Mouse (Mus musculus): Measurements from ENCODE around the gene Gm21860. TPM values are rescaled to one million over a fixed set of nuclear protein-coding genes. Genes with fewer than 3 reads are reported as not detected.
"Not testable (repeated sequence)": the region's sequence is repeated elsewhere in the genome, so short reads cannot be mapped to it uniquely, and the experiment has no call there.

Gene Gm21860
- total and polyA plus RNA-seq, 3 experiments: not detected

GRCm38 (mm10) chrY:90730908-90731592 is 23.6 kb downstream of the Gm21860 start:
- H3K4me1 ChIP-seq (ENCODE audit: control insufficient read depth in 1 of 2, insufficient read depth in 2 of 2); in situ Hi-C loops (cut with MboI; ENCODE audit: low pct_ligation_motif_present, low pct_unique_long_range_greater_than_20kb, low sequenced_read_pairs); H3K27me3 ChIP-seq (replicated peaks); H3K4me2 ChIP-seq (ENCODE audit: insufficient read depth, low read depth, poor library complexity, severe bottlenecking); H3K27ac ChIP-seq (ENCODE audit: insufficient read depth, low read depth); dilution Hi-C loops (cut with MboI; ENCODE audit: extremely low pct_ligation_motif_present, extremely low pct_unique_long_range_greater_than_20kb, low sequenced_read_pairs); H3K9ac ChIP-seq (ENCODE audit: insufficient read depth, low read depth); H3K4me3 ChIP-seq (replicated peaks in 1 of 3; ENCODE audit: low read depth in 2 of 3, low read length in 2 of 3, poor library complexity in 1 of 3); H3K79me2 ChIP-seq (replicated peaks; ENCODE audit: control insufficient read depth, extremely low read depth, insufficient read depth, poor library complexity, severe bottlenecking): not testable (repeated sequence)
- peak; percentile 43 for DNase-seq (ENCODE audit: extremely low read depth)
- Histone ChIP-seq H3K9me3 (replicated peaks; ENCODE audit: low read length) (peaks cover 16% of the 10 kb centered on the region), H3K36me3 (replicated peaks in 1 of 2; ENCODE audit: control insufficient read depth in 1 of 2, insufficient read depth in 1 of 2, low read length in 1 of 2) (peaks cover 10 to 16% of the 10 kb centered on the region in 2 experiments)

- dilution Hi-C loops (cut with MboI; ENCODE audit: extremely low pct_ligation_motif_present, extremely low pct_unique_long_range_greater_than_20kb, low sequenced_read_pairs); H3K4me2 ChIP-seq (ENCODE audit: insufficient read depth, low read depth, poor library complexity, severe bottlenecking); H3K9ac ChIP-seq (ENCODE audit: insufficient read depth, low read depth); H3K79me2 ChIP-seq (replicated peaks; ENCODE audit: control insufficient read depth, extremely low read depth, insufficient read depth, poor library complexity, severe bottlenecking); H3K27ac ChIP-seq (ENCODE audit: insufficient read depth, low read depth); H3K4me3 ChIP-seq (replicated peaks in 1 of 3; ENCODE audit: low read depth in 2 of 3, low read length in 2 of 3, poor library complexity in 1 of 3); in situ Hi-C loops (cut with MboI; ENCODE audit: low pct_ligation_motif_present, low pct_unique_long_range_greater_than_20kb, low sequenced_read_pairs); H3K4me1 ChIP-seq (ENCODE audit: control insufficient read depth in 1 of 2, insufficient read depth in 2 of 2); H3K27me3 ChIP-seq (replicated peaks): not testable (repeated sequence)
- Histone ChIP-seq H3K9me3 (replicated peaks; ENCODE audit: low read length) (peaks cover 13% of the 10 kb centered on the region), H3K36me3 (replicated peaks in 1 of 2; ENCODE audit: control insufficient read depth in 1 of 2, insufficient read depth in 1 of 2, low read length in 1 of 2) (peaks cover 6 to 14% of the 10 kb centered on the region in 2 experiments)
- peak; percentile 47 for DNase-seq (ENCODE audit: extremely low read depth)
Measured at GRCm38 (mm10) chrY:90729816-90730303, 24.8 kb downstream of the Gm21860 start.

GRCm38 (mm10) chrY:90728905-90729256 is 25.7 kb downstream of the Gm21860 start:
- H3K9me3 ChIP-seq (replicated peaks; ENCODE audit: low read length); H3K4me1 ChIP-seq (ENCODE audit: control insufficient read depth in 1 of 2, insufficient read depth in 2 of 2); in situ Hi-C loops (cut with MboI; ENCODE audit: low pct_ligation_motif_present, low pct_unique_long_range_greater_than_20kb, low sequenced_read_pairs); H3K4me2 ChIP-seq (ENCODE audit: insufficient read depth, low read depth, poor library complexity, severe bottlenecking); dilution Hi-C loops (cut with MboI; ENCODE audit: extremely low pct_ligation_motif_present, extremely low pct_unique_long_range_greater_than_20kb, low sequenced_read_pairs); H3K9ac ChIP-seq (ENCODE audit: insufficient read depth, low read depth); H3K79me2 ChIP-seq (replicated peaks; ENCODE audit: control insufficient read depth, extremely low read depth, insufficient read depth, poor library complexity, severe bottlenecking); H3K27me3 ChIP-seq (replicated peaks); H3K4me3 ChIP-seq (replicated peaks in 1 of 3; ENCODE audit: low read depth in 2 of 3, low read length in 2 of 3, poor library complexity in 1 of 3): not testable (repeated sequence)
- Histone ChIP-seq H3K27ac (ENCODE audit: insufficient read depth, low read depth) (0 out of 2 replicates have a peak overlapping the region, but pooled peaks have one; percentile 8), H3K36me3 (replicated peaks in 1 of 2; ENCODE audit: control insufficient read depth in 1 of 2, insufficient read depth in 1 of 2, low read length in 1 of 2) (peaks cover 1 to 11% of the 10 kb centered on the region in 2 experiments)
- DNase-seq (ENCODE audit: extremely low read depth): peak; percentile 54

- in situ Hi-C loops (cut with MboI; ENCODE audit: low pct_ligation_motif_present, low pct_unique_long_range_greater_than_20kb, low sequenced_read_pairs); H3K4me3 ChIP-seq (replicated peaks in 1 of 3; ENCODE audit: low read depth in 2 of 3, low read length in 2 of 3, poor library complexity in 1 of 3); H3K27me3 ChIP-seq (replicated peaks); DNase-seq (ENCODE audit: extremely low read depth); H3K79me2 ChIP-seq (replicated peaks; ENCODE audit: control insufficient read depth, extremely low read depth, insufficient read depth, poor library complexity, severe bottlenecking); H3K9ac ChIP-seq (ENCODE audit: insufficient read depth, low read depth); dilution Hi-C loops (cut with MboI; ENCODE audit: extremely low pct_ligation_motif_present, extremely low pct_unique_long_range_greater_than_20kb, low sequenced_read_pairs); H3K4me1 ChIP-seq (ENCODE audit: control insufficient read depth in 1 of 2, insufficient read depth in 2 of 2); H3K9me3 ChIP-seq (replicated peaks; ENCODE audit: low read length): not testable (repeated sequence)
- Histone ChIP-seq H3K36me3 (replicated peaks in 1 of 2; ENCODE audit: control insufficient read depth in 1 of 2, insufficient read depth in 1 of 2, low read length in 1 of 2) (peaks cover 5 to 12% of the 10 kb centered on the region in 2 experiments), H3K4me2 (ENCODE audit: insufficient read depth, low read depth, poor library complexity, severe bottlenecking) (peak overlapping the region; percentile 4; the same call in 1 of the 2 replicates), H3K27ac (ENCODE audit: insufficient read depth, low read depth) (0 out of 2 replicates have a peak overlapping the region, but pooled peaks have one; percentile 8)
Measured at GRCm38 (mm10) chrY:90728251-90728904, 26.2 kb downstream of the Gm21860 start.

DNA sequence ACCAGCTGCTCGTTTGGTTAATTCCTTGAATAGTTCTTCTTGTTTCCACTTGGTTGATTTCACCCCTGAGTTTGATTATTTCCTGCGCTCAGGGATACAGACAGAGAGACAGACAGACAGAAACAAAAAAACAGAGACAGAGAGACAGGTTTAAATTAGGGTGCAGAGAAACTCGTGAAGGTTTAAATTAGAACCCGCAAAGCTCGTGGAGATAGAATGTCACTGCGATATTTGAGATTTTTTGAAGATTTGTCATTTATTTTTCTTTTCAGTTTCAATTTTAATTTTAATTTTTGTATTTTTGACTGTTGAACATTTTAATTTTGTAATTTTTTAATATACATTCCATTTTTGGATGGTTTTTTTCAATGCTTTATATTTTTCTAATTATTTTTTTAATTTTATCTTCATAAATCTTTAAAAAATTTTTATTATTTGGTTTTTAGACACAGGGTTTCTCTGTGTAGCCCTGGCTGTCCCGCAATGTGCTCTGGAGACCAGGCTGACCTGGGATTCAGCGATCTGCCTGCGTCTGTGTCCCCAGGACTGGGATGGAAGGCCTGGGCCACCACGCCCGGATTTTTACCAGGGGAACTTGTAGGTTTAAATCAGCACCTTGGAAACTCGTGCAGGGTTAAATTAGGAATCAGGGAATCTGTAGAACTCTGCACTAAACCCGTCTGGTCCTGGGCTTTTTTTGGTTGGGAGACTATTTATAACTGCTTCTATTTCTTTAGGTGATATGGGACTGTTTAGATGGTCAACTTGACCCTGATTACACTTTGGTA is 27.3 kb downstream of the Gm21860 start:
- H3K4me2 ChIP-seq (ENCODE audit: insufficient read depth, low read depth, poor library complexity, severe bottlenecking); H3K9me3 ChIP-seq (replicated peaks; ENCODE audit: low read length); H3K27ac ChIP-seq (ENCODE audit: insufficient read depth, low read depth); H3K4me3 ChIP-seq (replicated peaks in 1 of 3; ENCODE audit: low read depth in 2 of 3, low read length in 2 of 3, poor library complexity in 1 of 3); H3K79me2 ChIP-seq (replicated peaks; ENCODE audit: control insufficient read depth, extremely low read depth, insufficient read depth, poor library complexity, severe bottlenecking); H3K9ac ChIP-seq (ENCODE audit: insufficient read depth, low read depth); H3K27me3 ChIP-seq (replicated peaks); dilution Hi-C loops (cut with MboI; ENCODE audit: extremely low pct_ligation_motif_present, extremely low pct_unique_long_range_greater_than_20kb, low sequenced_read_pairs); in situ Hi-C loops (cut with MboI; ENCODE audit: low pct_ligation_motif_present, low pct_unique_long_range_greater_than_20kb, low sequenced_read_pairs); H3K4me1 ChIP-seq (ENCODE audit: control insufficient read depth in 1 of 2, insufficient read depth in 2 of 2): not testable (repeated sequence)
- DNase-seq (ENCODE audit: extremely low read depth): peak; percentile 66
- H3K36me3 ChIP-seq (replicated peaks in 1 of 2; ENCODE audit: control insufficient read depth in 1 of 2, insufficient read depth in 1 of 2, low read length in 1 of 2): peaks cover 5 to 11% of the 10 kb centered on the region in 2 experiments
